Mouse (Mus musculus) kidney, postnatal 0 days (tissue): ENCODE data around the gene Zfp568. TPM values are rescaled to one million over a fixed set of nuclear protein-coding genes. Genes with fewer than 3 reads are reported as not detected.

Experiments
- ATAC-seq: fragments of 200-750 bp; cut with Nextera tagmentation; replicated peaks from 2 replicates; pipeline ENCODE4 v1.8.0; 2017; ENCODE audit warnings: low read depth, moderate number of reproducible peaks, moderate TSS enrichment, moderate library complexity; ENCODE audit not compliant: low FRiP score
- DNase-seq: peaks from one replicate; pipeline ENCODE4 v3.0.0-alpha.2; 2016; ENCODE audit warnings: low spot score
- H3K27ac ChIP-seq: fragments of 300-500 bp; sonication (generic); 2 replicates; pipeline ENCODE4 v1.5.1; 2014; ENCODE audit warnings: mild to moderate bottlenecking
- H3K27me3 ChIP-seq: fragments of 300-500 bp; sonication (generic); 2 replicates; pipeline ENCODE4 v1.6.1; 2014; ENCODE audit warnings: low read length, mixed read lengths; ENCODE audit not compliant: insufficient read depth
- H3K36me3 ChIP-seq: fragments of 300-500 bp; sonication (generic); 2 replicates; pipeline ENCODE4 v1.6.1; 2014; ENCODE audit warnings: low read length, mixed read lengths; ENCODE audit not compliant: insufficient read depth
- H3K4me1 ChIP-seq: fragments of 300-500 bp; sonication (generic); replicated peaks from 2 replicates; pipeline ENCODE4 v1.6.1; 2014; ENCODE audit warnings: antibody characterized with exemption, low read length, mixed read lengths; ENCODE audit not compliant: insufficient read depth
- H3K4me2 ChIP-seq: fragments of 300-500 bp; sonication (generic); 2 replicates; pipeline ENCODE4 v1.6.1; 2014; ENCODE audit warnings: mild to moderate bottlenecking, low read length, moderate library complexity, mixed read lengths
- H3K4me3 ChIP-seq: fragments of 300-500 bp; sonication (generic); replicated peaks from 2 replicates; pipeline ENCODE4 v1.5.1; 2014; ENCODE audit warnings: low read depth, low read length
- H3K9ac ChIP-seq: fragments of 300-500 bp; sonication (generic); 2 replicates; pipeline ENCODE4 v1.6.1; 2014; ENCODE audit warnings: low read depth, low read length
- H3K9me3 ChIP-seq: fragments of 300-500 bp; sonication (generic); replicated peaks from 2 replicates; pipeline ENCODE4 v1.6.1; 2016; ENCODE audit warnings: low read length, inconsistent platforms, mixed read lengths
- CTCF ChIP-seq: IDR thresholded peaks from 2 replicates; pipeline ENCODE4 v1.5.1; 2016; ENCODE audit warnings: antibody characterized with exemption, low read depth, mild to moderate bottlenecking, moderate library complexity
- WGBS: fragments of 180-500 bp; shearing (Covaris S2); extraction: QIAGEN DNeasy Blood & Tissue Kit; methylation state at CpG from one replicate; pipeline ENCODE4 v1.1.7; 2014; 5-methylcytosine and 5-hydroxymethylcytosine counted together
- polyA plus RNA-seq: library from polyadenylated mRNA; unstranded; fragments of >200 nt; fragmentation: Nextera tagmentation; extraction: Ambion mirVana; gene quantifications from 2 replicates; pipeline ENCODE4 v1.2.1, GENCODE M21; 2015

The Zfp568 gene
- 6.4 TPM in 2 replicates for polyA plus RNA-seq

GRCm38 (mm10) chr7:29983690-29984380, at the start of gene Zfp568:
Gene Zfp568 (plus strand): TSS chr7:29983955.
- H3K4me3 ChIP-seq = peak within 1 kb of the TSS; percentile 84
- H3K27me3 ChIP-seq = no peaks in the 10 kb centered on the region
- ATAC-seq = peak; percentile 97
- DNase-seq = peak; percentile 97
- peak; percentile 69 for TF ChIP-seq CTCF
- peaks cover 10% of the 10 kb centered on the region for H3K36me3 ChIP-seq
- WGBS = under 1% methylated on average over 62 of the region's 62 CpGs
- H3K4me1 ChIP-seq = peaks cover 8% of the 10 kb centered on the region; the same call in 1 of the 2 replicates
- H3K4me2 ChIP-seq = peak within 1 kb of the TSS; percentile 64
- H3K9ac ChIP-seq = peak within 1 kb of the TSS; percentile 84
- peak within 1 kb of the TSS; percentile 92 for H3K27ac ChIP-seq
- H3K9me3 ChIP-seq = no peaks in the 10 kb centered on the region

- Histone ChIP-seq H3K4me1 (no peaks in the 10 kb centered on the region), H3K9me3 (no peaks in the 10 kb centered on the region), H3K36me3 (peaks cover 35% of the 10 kb centered on the region), H3K27ac (no peak overlapping the region), H3K9ac (no peak overlapping the region), H3K4me3 (no peak overlapping the region), H3K4me2 (no peak overlapping the region), H3K27me3 (no peaks in the 10 kb centered on the region)
- no peak for DNase-seq
- 87% methylated on average over 6 of the region's 6 CpGs for WGBS
- TF ChIP-seq CTCF = no peak
- ATAC-seq = no peak
Observed at GRCm38 (mm10) chr7:29938856-29939255, 44.9 kb upstream of the Zfp568 start.

- no peak for ATAC-seq
Observed at GRCm38 (mm10) chr7:29941027-29941426, 42.7 kb upstream of the Zfp568 start.

GRCm38 (mm10) chr7:29942740-29943139, 41.0 kb upstream of the Zfp568 start:
- no peaks in the 10 kb centered on the region for H3K27me3 ChIP-seq
- DNase-seq = no peak
- H3K27ac ChIP-seq = no peak overlapping the region
- H3K4me1 ChIP-seq = no peaks in the 10 kb centered on the region
- H3K4me3 ChIP-seq = no peak overlapping the region
- H3K9me3 ChIP-seq = no peaks in the 10 kb centered on the region
- 53% methylated on average over 2 of the region's 2 CpGs for WGBS
- ATAC-seq = no peak
- no peak for TF ChIP-seq CTCF
- H3K4me2 ChIP-seq = no peak overlapping the region
- peaks cover 16% of the 10 kb centered on the region for H3K36me3 ChIP-seq
- H3K9ac ChIP-seq = no peak overlapping the region

More at GRCm38 (mm10) chr7:29941027-29941426, 42.7 kb upstream of the Zfp568 start:
- H3K36me3 ChIP-seq = peaks cover 21% of the 10 kb centered on the region
- WGBS = 84% methylated on average over 11 of the region's 11 CpGs
- no peak for TF ChIP-seq CTCF
- no peak overlapping the region for H3K4me3 ChIP-seq
- no peaks in the 10 kb centered on the region for H3K27me3 ChIP-seq
- H3K9me3 ChIP-seq = no peaks in the 10 kb centered on the region
- H3K4me1 ChIP-seq = no peaks in the 10 kb centered on the region
- H3K9ac ChIP-seq = no peak overlapping the region
- no peak overlapping the region for H3K27ac ChIP-seq
- no peak overlapping the region for H3K4me2 ChIP-seq
- DNase-seq = no peak

- no peak for DNase-seq
- H3K4me3 ChIP-seq = no peak overlapping the region
- H3K9me3 ChIP-seq = no peaks in the 10 kb centered on the region
- no peak for TF ChIP-seq CTCF
- peaks cover 14% of the 10 kb centered on the region for H3K36me3 ChIP-seq
- no peak for ATAC-seq
- no peak overlapping the region for H3K4me2 ChIP-seq
- H3K27me3 ChIP-seq = no peaks in the 10 kb centered on the region
- H3K9ac ChIP-seq = no peak overlapping the region
- H3K27ac ChIP-seq = no peak overlapping the region
- no peaks in the 10 kb centered on the region for H3K4me1 ChIP-seq
- WGBS = 82% methylated on average over 2 of the region's 2 CpGs
Observed at GRCm38 (mm10) chr7:29943720-29944119, 40.0 kb upstream of the Zfp568 start.

- no peak overlapping the region for H3K9ac ChIP-seq
- no peaks in the 10 kb centered on the region for H3K4me1 ChIP-seq
- H3K27me3 ChIP-seq = no peaks in the 10 kb centered on the region
- ATAC-seq = no peak
- no peak overlapping the region for H3K4me3 ChIP-seq
- no peaks in the 10 kb centered on the region for H3K9me3 ChIP-seq
- no peak overlapping the region for H3K4me2 ChIP-seq
- no peak for TF ChIP-seq CTCF
- 81% methylated on average over 2 of the region's 2 CpGs for whole genome bisulfite sequencing
- no peak overlapping the region for H3K27ac ChIP-seq
- peaks cover 14% of the 10 kb centered on the region for H3K36me3 ChIP-seq
- DNase-seq = no peak
Observed at GRCm38 (mm10) chr7:29944201-29944600, 39.6 kb upstream of the Zfp568 start.

GRCm38 (mm10) chr7:29953086-29953485, 30.7 kb upstream of the Zfp568 start:
- Histone ChIP-seq H3K4me1 (0 out of 2 replicates have a peak, but pooled peaks cover 3% of the 10 kb centered on the region), H3K4me3 (peak overlapping the region; percentile 73), H3K9ac (peak overlapping the region; percentile 87), H3K27me3 (no peaks in the 10 kb centered on the region), H3K9me3 (no peaks in the 10 kb centered on the region), H3K4me2 (peak overlapping the region; percentile 71), H3K36me3 (no peaks in the 10 kb centered on the region), H3K27ac (peak overlapping the region; percentile 94; the same call in 1 of the 2 replicates)
- TF ChIP-seq CTCF = no peak
- ATAC-seq (no peak; the same call in 1 of the 2 replicates), DNase-seq (peak; percentile 1)
- 38% methylated on average over 10 of the region's 10 CpGs for WGBS
